Mouse (Mus musculus) cerebellum, adult 2 months (tissue): ENCODE measurements around the gene Hist1h2ae. TPM values are rescaled to one million over a fixed set of nuclear protein-coding genes. Genes with fewer than 3 reads are reported as not detected.
"Not testable (repeated sequence)": the region's sequence is repeated elsewhere in the genome, so short reads cannot be mapped to it uniquely, and the experiment has no call there.

Experiments
- DNase-seq, 2 experiments: peaks; one replicate each; pipeline ENCODE4 v3.0.0; 2021
- H3K27ac ChIP-seq: fragments of 200-500 bp; 2 replicates; pipeline ENCODE4 v1.5.1; 2012; ENCODE audit warnings: low read length, control low read depth, inconsistent platforms; ENCODE audit not compliant: insufficient read depth
- H3K27me3 ChIP-seq: fragments of 200-500 bp; 2 replicates; pipeline ENCODE4 v1.6.1; 2012; ENCODE audit warnings: inconsistent platforms, mild to moderate bottlenecking, low read length, moderate library complexity; ENCODE audit not compliant: control insufficient read depth, insufficient read depth
- H3K4me1 ChIP-seq: fragments of 200-500 bp; 2 replicates; pipeline ENCODE4 v1.6.1; 2011; ENCODE audit warnings: low read length; ENCODE audit not compliant: control insufficient read depth, insufficient read depth
- H3K4me3 ChIP-seq: fragments of 200-500 bp; replicated peaks from 2 replicates; pipeline ENCODE3; 2011; ENCODE audit warnings: mild to moderate bottlenecking, low read depth, low read length, control low read depth; ENCODE audit not compliant: insufficient read depth
- CTCF ChIP-seq: fragments of 200-500 bp; IDR thresholded peaks from 2 replicates; pipeline ENCODE4 v1.5.1; 2011; ENCODE audit warnings: low read depth, mild to moderate bottlenecking, control low read depth, low read length, moderate library complexity, borderline replicate concordance; ENCODE audit not compliant: insufficient read depth
- POLR2A ChIP-seq: fragments of 200-500 bp; IDR thresholded peaks from 2 replicates; pipeline ENCODE4 v1.6.1; 2011; ENCODE audit warnings: low read length, control low read depth, borderline replicate concordance; ENCODE audit not compliant: insufficient read depth
- WGBS: fragments of 180-500 bp; shearing (Covaris S2); methylation state at CpG from one replicate; pipeline ENCODE4 v1.1.7; 2018; 5-methylcytosine and 5-hydroxymethylcytosine counted together
- polyA plus RNA-seq: library from polyadenylated mRNA; depleted of rRNA; stranded (reverse); fragments of >200 nt; gene quantifications from 2 replicates; pipeline ENCODE4 v1.2.3, GENCODE M21; 2012

The Hist1h2ae gene
- polyA plus RNA-seq, 1 experiment = 0.33 TPM

DNA sequence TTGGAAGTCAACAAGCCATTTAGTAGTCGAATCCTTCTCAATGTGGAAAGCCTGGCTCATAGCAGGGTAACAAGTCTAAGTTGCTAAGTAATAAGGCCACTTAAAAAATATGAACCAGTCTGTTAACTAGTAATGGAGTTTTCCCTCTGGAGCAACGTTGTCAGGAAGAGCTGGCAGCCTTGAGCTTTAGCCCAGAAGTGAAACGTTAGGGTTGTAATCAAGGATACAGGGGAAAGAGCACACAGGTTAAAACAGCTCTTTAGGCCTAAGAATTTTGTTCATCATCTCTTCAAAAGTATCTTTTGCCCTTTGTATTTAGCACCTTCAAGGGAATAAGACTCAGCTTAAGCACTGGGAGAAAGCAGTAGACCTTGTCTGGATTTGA is 20.3 kb downstream of the Hist1h2ae start:
- no peaks in the 10 kb centered on the region for H3K27me3 ChIP-seq
- no peak overlapping the region for H3K27ac ChIP-seq
- H3K4me3 ChIP-seq = no peak overlapping the region
- no peaks in the 10 kb centered on the region; the same call in 1 of the 2 replicates for H3K4me1 ChIP-seq
- WGBS = 15% methylated on average over 3 of the region's 3 CpGs
- TF ChIP-seq CTCF (no peak), POLR2A (no peak)
- no peak for DNase-seq

GRCm38 (mm10) chr13:23546694-23547093 is 24.3 kb downstream of the Hist1h2ae start:
- no peak for DNase-seq
- Histone ChIP-seq H3K27ac (no peak overlapping the region), H3K4me3 (no peak overlapping the region), H3K27me3 (no peaks in the 10 kb centered on the region), H3K4me1 (no peaks in the 10 kb centered on the region)
- WGBS = 80% methylated on average over 5 of the region's 5 CpGs
- TF ChIP-seq POLR2A = no peak
- no peak for TF ChIP-seq CTCF

DNA sequence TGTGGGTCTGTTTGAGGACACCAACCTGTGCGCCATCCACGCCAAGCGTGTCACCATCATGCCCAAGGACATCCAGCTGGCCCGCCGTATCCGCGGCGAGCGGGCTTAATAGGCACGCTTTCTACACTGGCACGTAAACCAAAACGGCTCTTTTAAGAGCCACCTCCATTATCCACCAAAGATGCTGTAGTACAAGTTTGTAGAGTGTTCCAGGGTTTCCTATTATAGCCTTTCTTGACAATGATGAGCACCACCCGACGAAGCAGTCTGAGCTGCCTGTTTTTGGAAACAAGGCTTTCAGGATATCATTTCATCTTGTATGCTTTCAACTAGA is 26.3 kb downstream of the Hist1h2ae start:
- DNase-seq = peak in 1 of 2 experiments; percentile 49

GRCm38 (mm10) chr13:23543965-23544786 is 26.8 kb downstream of the Hist1h2ae start, which contains the start of gene Hist1h3f:
TSS of gene Hist1h3f (plus strand) at chr13:23544052.
- WGBS = under 1% methylated on average over 29 of the region's 45 CpGs
- H3K4me3 ChIP-seq = peak within 1 kb of the TSS; percentile 64
- H3K27me3 ChIP-seq = no peaks in the 10 kb centered on the region
- no peaks in the 10 kb centered on the region for H3K4me1 ChIP-seq
- DNase-seq = peak; percentile 82 to 92
- peak within 1 kb of the TSS; percentile 86; the same call in 1 of the 2 replicates for H3K27ac ChIP-seq
- TF ChIP-seq CTCF (no peak), POLR2A (peak; percentile 84; the same call in 1 of the 2 replicates)

More for the DNA sequence above, 26.3 kb downstream of the Hist1h2ae start:
- not testable (repeated sequence) for H3K27me3 ChIP-seq, H3K27ac ChIP-seq, H3K4me1 ChIP-seq
- WGBS = 1% methylated on average over 13 of the region's 14 CpGs
- H3K4me3 ChIP-seq = peak overlapping the region; percentile 15

DNA sequence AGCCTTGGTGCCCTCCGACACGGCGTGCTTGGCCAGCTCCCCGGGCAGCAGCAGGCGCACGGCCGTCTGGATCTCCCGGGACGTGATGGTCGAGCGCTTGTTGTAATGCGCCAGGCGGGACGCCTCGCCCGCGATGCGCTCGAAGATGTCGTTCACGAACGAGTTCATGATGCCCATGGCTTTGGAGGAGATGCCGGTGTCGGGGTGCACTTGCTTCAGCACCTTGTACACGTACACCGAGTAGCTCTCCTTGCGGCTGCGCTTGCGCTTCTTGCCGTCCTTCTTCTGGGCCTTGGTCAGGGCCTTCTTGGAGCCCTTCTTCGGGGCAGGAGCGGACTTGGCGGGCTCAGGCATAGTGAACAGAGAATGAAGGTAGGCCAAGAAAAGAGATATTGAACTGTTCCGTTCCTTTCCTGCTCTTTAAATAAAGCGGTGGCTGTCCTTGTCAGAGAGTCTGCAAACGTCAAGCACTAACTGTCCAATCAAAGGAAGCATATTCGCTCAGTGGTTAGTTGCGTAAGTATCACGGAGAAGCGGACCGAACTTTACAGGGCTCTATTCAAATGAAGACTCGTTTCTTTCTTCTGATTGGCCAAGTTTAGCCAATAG is 27.9 kb downstream of the Hist1h2ae start, which contains the start of gene Hist1h2bh:
Gene Hist1h2bh, minus strand, starts transcription at position 394 of the 609 bp plus-strand sequence.
- DNase-seq = peak; percentile 62 to 76
- not testable (repeated sequence) for H3K27me3 ChIP-seq, H3K27ac ChIP-seq, H3K4me1 ChIP-seq
- WGBS = under 1% methylated on average over 40 of the region's 42 CpGs
- H3K4me3 ChIP-seq = peak within 1 kb of the TSS; percentile 64

DNA sequence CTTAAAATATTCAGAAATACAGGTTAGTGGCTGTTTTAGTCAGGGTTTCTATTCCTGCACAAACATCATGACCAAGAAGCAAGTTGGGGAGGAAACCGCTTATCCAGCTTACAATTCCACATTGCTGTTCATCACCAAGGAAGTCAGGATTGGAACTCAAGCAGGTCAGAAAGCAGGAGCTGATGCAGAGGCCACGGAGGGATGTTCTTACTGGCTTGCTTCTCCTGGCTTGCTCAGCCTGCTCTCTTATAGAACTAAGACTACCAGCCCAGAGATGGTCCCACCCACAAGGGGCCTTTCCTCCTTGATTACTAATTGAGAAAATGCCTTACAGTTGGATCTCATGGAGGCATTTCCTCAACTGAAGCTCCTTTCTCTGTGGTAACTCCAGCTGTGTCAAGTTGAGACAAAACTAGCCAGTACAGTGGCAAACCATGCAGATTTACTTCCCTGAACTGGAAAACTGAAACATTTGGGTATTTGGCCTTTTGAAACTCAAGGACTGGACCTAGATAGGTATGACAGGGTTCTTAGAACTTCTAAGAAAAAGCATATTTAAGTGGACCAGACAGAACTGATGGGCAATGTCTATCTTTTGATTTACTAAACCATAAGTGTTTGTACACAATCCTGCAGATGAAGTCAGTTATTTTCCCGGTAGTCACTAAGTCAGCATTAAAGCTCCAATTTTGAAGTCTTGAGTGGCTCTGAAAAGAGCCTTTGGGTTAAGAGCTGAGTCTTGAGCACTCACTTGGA is 28.6 kb downstream of the Hist1h2ae start:
- H3K4me1 ChIP-seq, H3K4me3 ChIP-seq, H3K27me3 ChIP-seq, DNase-seq, H3K27ac ChIP-seq: not testable (repeated sequence)
- WGBS = 19% methylated on average over 3 of the region's 3 CpGs

DNA sequence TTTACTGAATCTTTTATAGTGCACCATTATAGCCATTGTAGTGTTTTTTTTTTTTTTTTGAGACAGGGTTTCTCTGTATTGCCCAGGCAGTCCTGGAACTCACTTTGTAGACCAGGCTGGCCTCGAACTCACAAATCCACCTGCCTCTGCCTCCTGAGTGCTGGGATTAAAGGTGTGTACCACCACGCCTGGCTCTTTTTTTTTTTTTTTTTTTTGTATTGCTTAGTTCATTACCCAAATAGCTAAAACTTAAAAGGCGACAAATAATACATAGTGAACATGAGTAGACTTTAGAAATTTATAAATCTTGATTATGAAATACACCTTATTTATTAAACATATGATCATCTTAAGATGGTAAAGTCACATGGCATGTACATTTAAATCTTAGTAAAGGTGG is 29.5 kb downstream of the Hist1h2ae start:
- H3K4me3 ChIP-seq = no peak overlapping the region
- 90% methylated on average over 3 of the region's 3 CpGs for WGBS
- H3K4me1 ChIP-seq = no peaks in the 10 kb centered on the region
- TF ChIP-seq POLR2A = no peak
- no peak for TF ChIP-seq CTCF
- no peak for DNase-seq
- no peaks in the 10 kb centered on the region for H3K27me3 ChIP-seq
- H3K27ac ChIP-seq = no peak overlapping the region

DNA sequence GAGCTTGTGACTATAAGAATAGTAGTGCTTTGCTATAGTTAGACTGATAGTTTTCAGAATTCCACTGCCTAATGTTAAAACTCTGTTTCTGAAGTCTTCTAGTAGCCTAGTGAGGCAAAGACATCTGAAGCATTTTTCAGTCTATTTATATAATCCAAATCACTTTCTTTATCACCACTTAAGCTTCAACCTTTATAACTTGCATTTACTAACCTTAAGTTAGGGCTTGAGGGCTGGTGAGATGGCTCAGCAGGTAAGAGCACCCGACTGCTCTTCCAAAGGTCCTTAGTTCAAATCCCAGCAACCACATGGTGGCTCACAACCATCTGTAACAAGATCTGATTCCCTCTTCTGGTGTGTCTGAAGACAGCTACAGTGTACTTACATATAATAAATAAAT is 31.2 kb downstream of the Hist1h2ae start:
- 83% methylated on average over 1 of the region's 1 CpGs for WGBS
- DNase-seq, H3K4me3 ChIP-seq, H3K27ac ChIP-seq, H3K27me3 ChIP-seq, H3K4me1 ChIP-seq: not testable (repeated sequence)
